ENCODE assay signal across 7 mouse cellular contexts in genomic region chr17:34119249-34120179, GRCm38 (mm10). TPM values are rescaled to one million over a fixed set of nuclear protein-coding genes. Genes with fewer than 3 reads are reported as not detected.
A peak's percentile ranks its signal among the peaks of the same experiment; 100 is the strongest.
DNase-seq lines count a peak whose midpoint lies in the region; ATAC-seq lines count a peak whose summit lies in the region.

Gene H2-DMa, plus strand, starts transcription at chr17:34119541.

- under 1% methylated on average over 96 of the region's 96 CpGs for WGBS in embryonic facial prominence, embryonic 12.5 days
- under 1% methylated on average over 96 of the region's 96 CpGs for WGBS in limb, embryonic 11.5 days
- WGBS in midbrain, embryonic 14.5 days = under 1% methylated on average over 93 of the region's 96 CpGs

- H3K27ac ChIP-seq in embryonic facial prominence, embryonic 12.5 days = peak within 1 kb of the TSS; percentile 100
- peak within 1 kb of the TSS; percentile 100 for H3K27ac ChIP-seq in limb, embryonic 11.5 days (replicated peaks; ENCODE audit: low read depth, low read length)
- peak within 1 kb of the TSS; percentile 100 for H3K27ac ChIP-seq in midbrain, embryonic 14.5 days (replicated peaks; ENCODE audit: low read depth, low read length)

- H3K9ac ChIP-seq in embryonic facial prominence, embryonic 12.5 days = peak within 1 kb of the TSS; percentile 97
- H3K9ac ChIP-seq in limb, embryonic 11.5 days (ENCODE audit: low read length) = peak within 1 kb of the TSS; percentile 98
- H3K9ac ChIP-seq in midbrain, embryonic 14.5 days (replicated peaks; ENCODE audit: low read length) = peak within 1 kb of the TSS; percentile 97

- H3K27me3 ChIP-seq in embryonic facial prominence, embryonic 12.5 days = no peaks in the 10 kb centered on the region
- H3K27me3 ChIP-seq in limb, embryonic 11.5 days (ENCODE audit: control insufficient read depth, insufficient read depth, low read length) = no peaks in the 10 kb centered on the region
- no peaks in the 10 kb centered on the region for H3K27me3 ChIP-seq in midbrain, embryonic 14.5 days (ENCODE audit: control insufficient read depth, insufficient read depth, low read length)

- peak within 1 kb of the TSS; percentile 79 for H3K4me3 ChIP-seq in embryonic facial prominence, embryonic 12.5 days
- peak within 1 kb of the TSS; percentile 99 for H3K4me3 ChIP-seq in limb, embryonic 11.5 days (ENCODE audit: low read depth, low read length)
- H3K4me3 ChIP-seq in midbrain, embryonic 14.5 days (replicated peaks; ENCODE audit: low read depth, low read length) = peak within 1 kb of the TSS; percentile 92

- peaks cover 32% of the 10 kb centered on the region for H3K4me1 ChIP-seq in embryonic facial prominence, embryonic 12.5 days
- peaks cover 15% of the 10 kb centered on the region for H3K4me1 ChIP-seq in limb, embryonic 11.5 days (ENCODE audit: control insufficient read depth, insufficient read depth, low read length)
- peaks cover 18% of the 10 kb centered on the region for H3K4me1 ChIP-seq in midbrain, embryonic 14.5 days (ENCODE audit: control insufficient read depth, insufficient read depth, low read length)

- ATAC-seq in embryonic facial prominence, embryonic 12.5 days (ENCODE audit: insufficient number of reproducible peaks, insufficient read depth, low FRiP score, low TSS enrichment) = peak; percentile 62
- peak; percentile 62 for ATAC-seq in limb, embryonic 11.5 days (ENCODE audit: insufficient number of reproducible peaks, low FRiP score, low TSS enrichment, low read depth)
- ATAC-seq in midbrain, embryonic 14.5 days (ENCODE audit: low FRiP score, low TSS enrichment) = peak; percentile 79

- H3K4me2 ChIP-seq in embryonic facial prominence, embryonic 12.5 days (replicated peaks) = peak within 1 kb of the TSS; percentile 94
- H3K4me2 ChIP-seq in limb, embryonic 11.5 days (ENCODE audit: low read depth, severe bottlenecking) = peak within 1 kb of the TSS; percentile 97
- peak within 1 kb of the TSS; percentile 98 for H3K4me2 ChIP-seq in midbrain, embryonic 14.5 days (ENCODE audit: low read length)

- peaks cover 37% of the 10 kb centered on the region for H3K36me3 ChIP-seq in embryonic facial prominence, embryonic 12.5 days
- peaks cover 32% of the 10 kb centered on the region for H3K36me3 ChIP-seq in limb, embryonic 11.5 days (ENCODE audit: control insufficient read depth, insufficient read depth, low read length)
- H3K36me3 ChIP-seq in midbrain, embryonic 14.5 days (ENCODE audit: control insufficient read depth, insufficient read depth, low read length) = peaks cover 41% of the 10 kb centered on the region

- DNase-seq in adrenal gland, postnatal 25 days = peak; percentile 97
- DNase-seq in heart, adult 11 months = peak; percentile 100
- peak; percentile 99 for DNase-seq in kidney, adult 18-20 months
- peak; percentile 98 for DNase-seq in limb, embryonic 11.5 days (ENCODE audit: low spot score)
- peak; percentile 100 for DNase-seq in midbrain, embryonic 14.5 days
- DNase-seq in spleen, adult 18-20 months = peak; percentile 97 to 98

- H3K9me3 ChIP-seq in embryonic facial prominence, embryonic 12.5 days = no peaks in the 10 kb centered on the region
- no peaks in the 10 kb centered on the region for H3K9me3 ChIP-seq in limb, embryonic 11.5 days (ENCODE audit: control insufficient read depth, low read length)
- H3K9me3 ChIP-seq in midbrain, embryonic 14.5 days (ENCODE audit: control insufficient read depth, low read length) = no peaks in the 10 kb centered on the region

RNA-seq across cellular contexts. Expression of gene H2-DMa, which starts in this region (rescaled TPM):
- total RNA-seq in adrenal gland, postnatal 25 days (2021) = 9.0 and 11.5 TPM in 2 replicates
- 12.3 and 16.7 TPM in 2 replicates for polyA plus RNA-seq in embryonic facial prominence, embryonic 12.5 days (2016; fragmentation: Nextera tagmentation; extraction: Ambion mirVana)
- 7.5 and 9.1 TPM in 2 replicates for polyA plus RNA-seq in limb, embryonic 11.5 days (2014; fragmentation: Nextera tagmentation; extraction: Ambion mirVana)
- 16.7 and 20.4 TPM in 2 replicates for polyA plus RNA-seq in midbrain, embryonic 14.5 days (2014; fragmentation: Nextera tagmentation; extraction: Ambion mirVana)

Comparison
In these comparisons a context has a peak if more than half of its experiments do, and no peak if none do; other contexts are left out.
1. Peak in every context shown above with its lines: DNase-seq, ATAC-seq, H3K4me3 ChIP-seq and H3K27ac ChIP-seq.